Mouse (Mus musculus) cerebellum, adult 2 months (tissue): Measurements from ENCODE around the gene Ier5.

Experiments used
- CTCF ChIP-seq: fragments of 200-500 bp; IDR thresholded peaks from 2 replicates; pipeline ENCODE4 v1.5.1; 2011; ENCODE audit warnings: low read depth, mild to moderate bottlenecking, control low read depth, low read length, moderate library complexity, borderline replicate concordance; ENCODE audit not compliant: insufficient read depth
- POLR2A ChIP-seq: fragments of 200-500 bp; IDR thresholded peaks from 2 replicates; pipeline ENCODE4 v1.6.1; 2011; ENCODE audit warnings: low read length, control low read depth, borderline replicate concordance; ENCODE audit not compliant: insufficient read depth

GRCm38 (mm10) chr1:155066196-155066595, 33.2 kb downstream of the Ier5 start:
- TF ChIP-seq POLR2A = no peak
- no peak for TF ChIP-seq CTCF
